Mouse (Mus musculus): ENCODE data around the gene Cnih3. TPM values are rescaled to one million over a fixed set of nuclear protein-coding genes. Genes with fewer than 3 reads are reported as not detected.

The Cnih3 gene
- total and polyA plus RNA-seq, 2 experiments from 2014 or later = 22.5 to 35.7 TPM

GRCm38 (mm10) chr1:181453106-181453505 lies 100.7 kb downstream of the Cnih3 start:
- no peak overlapping the region for H3K4me3 ChIP-seq (ENCODE audit: low read depth, low read length)
- ATAC-seq (ENCODE audit: low FRiP score) (no peak), DNase-seq (ENCODE audit: low spot score) (no peak)
- H3K27ac ChIP-seq (ENCODE audit: low read depth, low read length) = no peak overlapping the region
- no peak overlapping the region for H3K4me2 ChIP-seq (ENCODE audit: low read depth, low read length, poor library complexity, severe bottlenecking)
- no peaks in the 10 kb centered on the region for H3K36me3 ChIP-seq (ENCODE audit: insufficient read depth, low read length)
- no peak overlapping the region for H3K9ac ChIP-seq (replicated peaks; ENCODE audit: low read length, poor library complexity, severe bottlenecking)
- no peak for TF ChIP-seq CTCF (IDR thresholded peaks at IDR 0.05)
- H3K9me3 ChIP-seq (ENCODE audit: low read length) = no peaks in the 10 kb centered on the region
- H3K27me3 ChIP-seq (ENCODE audit: insufficient read depth, low read length) = no peaks in the 10 kb centered on the region
- no peaks in the 10 kb centered on the region for H3K4me1 ChIP-seq (ENCODE audit: insufficient read depth, low read length)
- 78% methylated on average over 6 of the region's 6 CpGs for WGBS

- H3K27ac ChIP-seq (ENCODE audit: low read depth, low read length) = no peak overlapping the region
- no peaks in the 10 kb centered on the region for H3K9me3 ChIP-seq (ENCODE audit: low read length)
- H3K4me1 ChIP-seq (ENCODE audit: insufficient read depth, low read length) = no peaks in the 10 kb centered on the region
- no peak for TF ChIP-seq CTCF (IDR thresholded peaks at IDR 0.05)
- no peaks in the 10 kb centered on the region for H3K27me3 ChIP-seq (ENCODE audit: insufficient read depth, low read length)
- H3K9ac ChIP-seq (replicated peaks; ENCODE audit: low read length, poor library complexity, severe bottlenecking) = no peak overlapping the region
- WGBS = 83% methylated on average over 7 of the region's 7 CpGs
- H3K36me3 ChIP-seq (ENCODE audit: insufficient read depth, low read length) = no peaks in the 10 kb centered on the region
- ATAC-seq (ENCODE audit: low FRiP score) = no peak
- no peak for DNase-seq (ENCODE audit: low spot score)
- no peak overlapping the region for H3K4me2 ChIP-seq (ENCODE audit: low read depth, low read length, poor library complexity, severe bottlenecking)
- no peak overlapping the region for H3K4me3 ChIP-seq (ENCODE audit: low read depth, low read length)
Observed at GRCm38 (mm10) chr1:181456911-181457310, 104.5 kb downstream of the Cnih3 start.

GRCm38 (mm10) chr1:181459431-181460105 lies 107.1 kb downstream of the Cnih3 start:
- Histone ChIP-seq H3K27ac (ENCODE audit: low read depth, low read length) (no peak overlapping the region), H3K27me3 (ENCODE audit: insufficient read depth, low read length) (no peaks in the 10 kb centered on the region), H3K36me3 (ENCODE audit: insufficient read depth, low read length) (no peaks in the 10 kb centered on the region), H3K4me3 (ENCODE audit: low read depth, low read length) (no peak overlapping the region), H3K9ac (replicated peaks; ENCODE audit: low read length, poor library complexity, severe bottlenecking) (no peak overlapping the region), H3K9me3 (ENCODE audit: low read length) (no peaks in the 10 kb centered on the region), H3K4me2 (ENCODE audit: low read depth, low read length, poor library complexity, severe bottlenecking) (no peak overlapping the region), H3K4me1 (ENCODE audit: insufficient read depth, low read length) (no peaks in the 10 kb centered on the region)
- ATAC-seq (ENCODE audit: low FRiP score) (no peak), DNase-seq (ENCODE audit: low spot score) (no peak)
- WGBS = 73% methylated on average over 7 of the region's 7 CpGs
- TF ChIP-seq CTCF (IDR thresholded peaks at IDR 0.05) = no peak

GRCm38 (mm10) chr1:181460283-181460682 lies 107.9 kb downstream of the Cnih3 start:
- no peak overlapping the region for H3K4me2 ChIP-seq (ENCODE audit: low read depth, low read length, poor library complexity, severe bottlenecking)
- H3K4me1 ChIP-seq (ENCODE audit: insufficient read depth, low read length) = no peaks in the 10 kb centered on the region
- H3K9ac ChIP-seq (replicated peaks; ENCODE audit: low read length, poor library complexity, severe bottlenecking) = no peak overlapping the region
- H3K4me3 ChIP-seq (ENCODE audit: low read depth, low read length) = no peak overlapping the region
- ATAC-seq (ENCODE audit: low FRiP score) (no peak), DNase-seq (ENCODE audit: low spot score) (no peak)
- H3K9me3 ChIP-seq (ENCODE audit: low read length) = no peaks in the 10 kb centered on the region
- 82% methylated on average over 2 of the region's 2 CpGs for WGBS
- no peaks in the 10 kb centered on the region for H3K27me3 ChIP-seq (ENCODE audit: insufficient read depth, low read length)
- no peak overlapping the region for H3K27ac ChIP-seq (ENCODE audit: low read depth, low read length)
- no peaks in the 10 kb centered on the region for H3K36me3 ChIP-seq (ENCODE audit: insufficient read depth, low read length)
- TF ChIP-seq CTCF (IDR thresholded peaks at IDR 0.05) = no peak

GRCm38 (mm10) chr1:181461484-181461883 lies 109.1 kb downstream of the Cnih3 start:
- no peak for DNase-seq (ENCODE audit: low spot score)
- no peaks in the 10 kb centered on the region for H3K4me1 ChIP-seq (ENCODE audit: insufficient read depth, low read length)
- no peak for ATAC-seq (ENCODE audit: low FRiP score)
- no peak for TF ChIP-seq CTCF (IDR thresholded peaks at IDR 0.05)
- H3K27me3 ChIP-seq (ENCODE audit: insufficient read depth, low read length) = no peaks in the 10 kb centered on the region
- no peak overlapping the region for H3K9ac ChIP-seq (replicated peaks; ENCODE audit: low read length, poor library complexity, severe bottlenecking)
- WGBS = 79% methylated on average over 8 of the region's 8 CpGs
- no peaks in the 10 kb centered on the region for H3K9me3 ChIP-seq (ENCODE audit: low read length)
- no peak overlapping the region for H3K4me3 ChIP-seq (ENCODE audit: low read depth, low read length)
- no peak overlapping the region for H3K4me2 ChIP-seq (ENCODE audit: low read depth, low read length, poor library complexity, severe bottlenecking)
- H3K36me3 ChIP-seq (ENCODE audit: insufficient read depth, low read length) = no peaks in the 10 kb centered on the region
- no peak overlapping the region for H3K27ac ChIP-seq (ENCODE audit: low read depth, low read length)

GRCm38 (mm10) chr1:181462051-181462905 lies 109.8 kb downstream of the Cnih3 start:
- TF ChIP-seq CTCF (IDR thresholded peaks at IDR 0.05) = no peak
- Histone ChIP-seq H3K4me3 (ENCODE audit: low read depth, low read length) (no peak overlapping the region), H3K27me3 (ENCODE audit: insufficient read depth, low read length) (no peaks in the 10 kb centered on the region), H3K4me2 (ENCODE audit: low read depth, low read length, poor library complexity, severe bottlenecking) (no peak overlapping the region), H3K4me1 (ENCODE audit: insufficient read depth, low read length) (no peaks in the 10 kb centered on the region), H3K36me3 (ENCODE audit: insufficient read depth, low read length) (no peaks in the 10 kb centered on the region), H3K9ac (replicated peaks; ENCODE audit: low read length, poor library complexity, severe bottlenecking) (no peak overlapping the region), H3K9me3 (ENCODE audit: low read length) (no peaks in the 10 kb centered on the region), H3K27ac (ENCODE audit: low read depth, low read length) (no peak overlapping the region)
- 56% methylated on average over 8 of the region's 8 CpGs for WGBS
- ATAC-seq (ENCODE audit: low FRiP score) (no peak), DNase-seq (ENCODE audit: low spot score) (no peak)
